Mouse (Mus musculus): Measurements from ENCODE around the gene Kif18a.

DNA sequence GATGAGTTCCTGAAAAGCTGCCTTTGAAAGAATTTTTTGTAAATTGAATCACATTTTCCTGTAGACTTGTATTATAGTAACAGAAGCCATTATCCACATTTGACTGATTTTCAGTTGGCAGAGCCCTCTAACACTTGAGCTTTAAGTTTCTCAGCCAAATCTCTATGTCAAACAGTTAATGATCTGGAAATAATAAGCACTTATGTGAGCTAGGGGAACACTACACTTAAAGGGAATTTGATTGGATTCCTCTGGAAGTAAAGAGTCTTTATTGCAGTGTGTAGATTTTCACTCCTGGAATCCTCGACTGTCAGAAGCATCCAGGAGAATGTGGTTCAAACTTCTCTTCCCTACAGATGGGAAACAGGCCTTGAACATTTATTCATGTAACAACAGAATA, 105.7 kb downstream of the Kif18a start:
- TF ChIP-seq FLI1 (IDR thresholded peaks at IDR 0.05; ENCODE audit: low read length): no peak
- TF ChIP-seq GATA1 (IDR thresholded peaks at IDR 0.05; ENCODE audit: borderline replicate concordance, low read length): no peak
